17 mouse cellular contexts compared by ENCODE assay signal in genomic region chr8:121175540-121176090, GRCm38 (mm10). TPM values are rescaled to one million over a fixed set of nuclear protein-coding genes. Genes with fewer than 3 reads are reported as not detected.
DNase-seq lines count a peak whose midpoint lies in the region; ATAC-seq and TF ChIP-seq lines count a peak whose summit lies in the region.
"Had no signal": no experiment of that assay in that cellular context is flagged by ENCODE, and none has a peak within 500 bp of the region (broad histone marks: within the 10 kb centered on the region; RNA-seq: fewer than 3 reads in every experiment).

No protein-coding gene starts in this region.

- H3K9me3 ChIP-seq in kidney, postnatal 0 days (replicated peaks; ENCODE audit: low read length) = no peaks in the 10 kb centered on the region
- no peaks in the 10 kb centered on the region for H3K9me3 ChIP-seq in neural tube, embryonic 12.5 days
- H3K9me3 ChIP-seq in limb, embryonic 15.5 days = no peaks in the 10 kb centered on the region

- WGBS in kidney, postnatal 0 days = 47% methylated on average over 8 of the region's 8 CpGs
- WGBS in neural tube, embryonic 12.5 days = 61% methylated on average over 8 of the region's 8 CpGs
- WGBS in limb, embryonic 15.5 days = 61% methylated on average over 8 of the region's 8 CpGs

- no peak; the same call in 1 of the 2 replicates for ATAC-seq in kidney, postnatal 0 days (replicated peaks; ENCODE audit: low FRiP score, low read depth)
- no peak for ATAC-seq in neural tube, embryonic 12.5 days (ENCODE audit: low FRiP score, low read depth)
- no peak for ATAC-seq in limb, embryonic 15.5 days (ENCODE audit: insufficient number of reproducible peaks, low FRiP score, low TSS enrichment, low read depth)

- H3K4me1 ChIP-seq in kidney, postnatal 0 days (replicated peaks; ENCODE audit: insufficient read depth, low read length) = peaks cover 14% of the 10 kb centered on the region
- H3K4me1 ChIP-seq in neural tube, embryonic 12.5 days = peaks cover 18% of the 10 kb centered on the region
- H3K4me1 ChIP-seq in limb, embryonic 15.5 days = peaks cover 32% of the 10 kb centered on the region

- no peak overlapping the region for H3K4me3 ChIP-seq in kidney, postnatal 0 days (replicated peaks; ENCODE audit: low read depth, low read length)
- H3K4me3 ChIP-seq in neural tube, embryonic 12.5 days = no peak overlapping the region
- H3K4me3 ChIP-seq in limb, embryonic 15.5 days = no peak overlapping the region
- H3K4me3 ChIP-seq: gastrocnemius, adult 2 months had no signal

- no peaks in the 10 kb centered on the region for H3K36me3 ChIP-seq in kidney, postnatal 0 days (ENCODE audit: insufficient read depth, low read length)
- H3K36me3 ChIP-seq in neural tube, embryonic 12.5 days = no peaks in the 10 kb centered on the region
- no peaks in the 10 kb centered on the region for H3K36me3 ChIP-seq in limb, embryonic 15.5 days

- H3K27ac ChIP-seq in kidney, postnatal 0 days = peak overlapping the region; percentile 68
- H3K27ac ChIP-seq in neural tube, embryonic 12.5 days = no peak overlapping the region
- no peak overlapping the region for H3K27ac ChIP-seq in limb, embryonic 15.5 days
- H3K27ac ChIP-seq: gastrocnemius, adult 2 months; hindbrain, embryonic 14.5 days had no signal

- TF ChIP-seq CTCF in kidney, postnatal 0 days (IDR thresholded peaks at IDR 0.05; ENCODE audit: low read depth) = no peak

- H3K27me3 ChIP-seq in kidney, postnatal 0 days (ENCODE audit: insufficient read depth, low read length) = no peaks in the 10 kb centered on the region
- H3K27me3 ChIP-seq in neural tube, embryonic 12.5 days (replicated peaks) = 0 out of 2 replicates have a peak, but pooled peaks cover 2% of the 10 kb centered on the region
- H3K27me3 ChIP-seq in limb, embryonic 15.5 days = 0 out of 2 replicates have a peak, but pooled peaks cover 8% of the 10 kb centered on the region

- H3K9ac ChIP-seq in kidney, postnatal 0 days (ENCODE audit: low read depth, low read length) = no peak overlapping the region
- H3K9ac ChIP-seq in neural tube, embryonic 12.5 days = no peak overlapping the region
- no peak overlapping the region for H3K9ac ChIP-seq in limb, embryonic 15.5 days
- H3K9ac ChIP-seq: hindbrain, embryonic 14.5 days had no signal

- peak; percentile 89 for DNase-seq in heart, adult 11 months
- no peak for DNase-seq in heart, adult 9 months (ENCODE audit: low spot score in 2 of 2)
- peak; percentile 72 for DNase-seq in kidney, postnatal 0 days (ENCODE audit: low spot score)
- DNase-seq in kidney, postnatal 25 days = no peak
- no peak for DNase-seq in neural tube, embryonic 10.5 days (ENCODE audit: extremely low spot score, low spot score)
- no peak for DNase-seq in adrenal gland, adult 2 months
- DNase-seq: B cell, adult 2 months; gastrocnemius, adult 2 months; layer of hippocampus, adult 9-11 months; left cerebral cortex, postnatal 4 days; right cerebral cortex, postnatal 4 days; thymus, postnatal 4 days had no signal

- H3K4me2 ChIP-seq in kidney, postnatal 0 days (ENCODE audit: low read length) = no peak overlapping the region
- H3K4me2 ChIP-seq in neural tube, embryonic 12.5 days (replicated peaks) = 0 out of 2 replicates have a peak overlapping the region, but pooled peaks have one; percentile 12
- peak overlapping the region; percentile 33; the same call in 1 of the 2 replicates for H3K4me2 ChIP-seq in limb, embryonic 15.5 days
- H3K4me2 ChIP-seq: heart, embryonic 11.5 days; hindbrain, embryonic 14.5 days had no signal

RNA-seq across cellular contexts. Expression of gene Foxl1, which starts 47.9 kb away (rescaled TPM):
- 6.4 and 8.3 TPM in 2 replicates for polyA plus RNA-seq in kidney, postnatal 0 days (2015; fragmentation: Nextera tagmentation; extraction: Ambion mirVana)
- polyA plus RNA-seq in neural tube, embryonic 12.5 days (2016; fragmentation: Nextera tagmentation; extraction: Ambion mirVana) = 1.1 and 1.6 TPM in 2 replicates
- polyA plus RNA-seq in limb, embryonic 15.5 days (2015; fragmentation: Nextera tagmentation; extraction: Ambion mirVana) = 0.20 and 0.29 TPM in 2 replicates
- under 1 TPM; 0.09 to 0.38 TPM for total RNA-seq in adrenal gland, adult 2 months (2021)
- 0.62 and 0.66 TPM in 2 replicates for polyA plus RNA-seq in adrenal gland, adult 2 months (2012; rRNA removed)
- total RNA-seq: common myeloid progenitor, adult 5-6 weeks; gastrocnemius, adult 2 months had no signal

RNA-seq across cellular contexts. Expression of gene Foxc2, which starts 59.6 kb away (rescaled TPM):
- 33.0 and 42.5 TPM in 2 replicates for polyA plus RNA-seq in kidney, postnatal 0 days (2015; fragmentation: Nextera tagmentation; extraction: Ambion mirVana)
- 17.0 and 20.9 TPM in 2 replicates for polyA plus RNA-seq in neural tube, embryonic 12.5 days (2016; fragmentation: Nextera tagmentation; extraction: Ambion mirVana)
- polyA plus RNA-seq in limb, embryonic 15.5 days (2015; fragmentation: Nextera tagmentation; extraction: Ambion mirVana) = 6.4 and 6.8 TPM in 2 replicates
- total RNA-seq in adrenal gland, adult 2 months (2021) = 1 to 10 TPM; 3.3 to 6.3 TPM
- polyA plus RNA-seq in adrenal gland, adult 2 months (2012; rRNA removed) = 14.4 and 15.2 TPM in 2 replicates
- total RNA-seq: common myeloid progenitor, adult 5-6 weeks had no signal

Comparison
In these comparisons a context has a peak if more than half of its experiments do, and no peak if none do; other contexts are left out.
1. DNase-seq: peak in heart, adult 11 months (single experiment) and kidney, postnatal 0 days (single experiment); none in heart, adult 9 months (0 of 2), kidney, postnatal 25 days (0 of 2), neural tube, embryonic 10.5 days (single experiment) and adrenal gland, adult 2 months (single experiment).